Mouse (Mus musculus): ENCODE measurements at regions not wholly inside any gene's neighbourhood (a gene's known extent, or its start where the extent isn't known, plus 50 kb on each side); places are given as distances from the start of the nearest gene placed in this dataset.

- no peaks in the 10 kb centered on the region for H3K9me3 ChIP-seq (ENCODE audit: control insufficient read depth, low read length)
- H3K27me3 ChIP-seq (ENCODE audit: control insufficient read depth, insufficient read depth, low read length): no peaks in the 10 kb centered on the region
- H3K4me3 ChIP-seq (ENCODE audit: low read depth, low read length): no peak overlapping the region
- WGBS: 74% methylated on average over 1 of the region's 1 CpGs
- ATAC-seq (ENCODE audit: low FRiP score, low TSS enrichment) (no peak), DNase-seq (ENCODE audit: low spot score) (no peak)
- H3K36me3 ChIP-seq (ENCODE audit: control insufficient read depth, insufficient read depth, low read length): no peaks in the 10 kb centered on the region
- H3K4me1 ChIP-seq (replicated peaks; ENCODE audit: control insufficient read depth, insufficient read depth): no peaks in the 10 kb centered on the region
- H3K4me2 ChIP-seq (replicated peaks; ENCODE audit: low read depth): no peak overlapping the region
- no peak for TF ChIP-seq CTCF (IDR thresholded peaks at IDR 0.05; ENCODE audit: low read depth)
- TF ChIP-seq EP300 (optimal IDR thresholded peaks at IDR 0.05): no peak
- H3K27ac ChIP-seq (replicated peaks): no peak overlapping the region
- H3K9ac ChIP-seq (ENCODE audit: low read length): no peak overlapping the region
These were observed 103.7 kb upstream of the Tab2 start for GRCm38 (mm10) chr10:8059769-8060168.

DNA sequence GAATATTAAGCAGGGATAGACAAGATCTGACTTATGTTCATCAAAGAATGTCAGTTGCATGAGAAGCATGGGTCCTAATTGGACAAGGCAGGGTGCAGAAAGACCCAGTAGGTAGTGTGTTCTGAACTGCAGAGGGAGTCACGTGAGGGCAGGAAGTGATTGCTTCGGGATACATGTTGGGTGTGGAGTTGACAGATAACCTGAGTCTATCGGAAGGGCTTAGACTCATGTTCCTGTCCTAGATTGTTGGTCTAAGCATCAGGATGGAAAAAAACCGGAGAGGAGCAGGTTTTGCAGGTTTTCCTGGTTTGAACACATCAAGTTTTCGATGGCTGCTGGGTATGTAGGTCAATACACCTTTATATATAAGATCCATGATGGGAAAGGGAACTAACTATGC, 101.8 kb upstream of the Tab2 start:
- peak; percentile 21 for DNase-seq (ENCODE audit: low spot score)
- H3K4me3 ChIP-seq (ENCODE audit: low read depth, low read length): no peak overlapping the region
- H3K36me3 ChIP-seq (ENCODE audit: control insufficient read depth, insufficient read depth, low read length): no peaks in the 10 kb centered on the region
- H3K27me3 ChIP-seq (ENCODE audit: control insufficient read depth, insufficient read depth, low read length): no peaks in the 10 kb centered on the region
- no peak overlapping the region for H3K4me2 ChIP-seq (replicated peaks; ENCODE audit: low read depth)
- TF ChIP-seq EP300 (optimal IDR thresholded peaks at IDR 0.05) (no peak), CTCF (IDR thresholded peaks at IDR 0.05; ENCODE audit: low read depth) (no peak)
- H3K4me1 ChIP-seq (replicated peaks; ENCODE audit: control insufficient read depth, insufficient read depth): no peaks in the 10 kb centered on the region
- WGBS: 48% methylated on average over 5 of the region's 5 CpGs
- no peak for ATAC-seq (ENCODE audit: low FRiP score, low TSS enrichment)
- H3K27ac ChIP-seq (replicated peaks): no peak overlapping the region
- no peak overlapping the region for H3K9ac ChIP-seq (ENCODE audit: low read length)
- H3K9me3 ChIP-seq (ENCODE audit: control insufficient read depth, low read length): no peaks in the 10 kb centered on the region

GRCm38 (mm10) chr10:8055293-8055692, 99.3 kb upstream of the Tab2 start:
- Histone ChIP-seq H3K9me3 (ENCODE audit: control insufficient read depth, low read length) (no peaks in the 10 kb centered on the region), H3K36me3 (ENCODE audit: control insufficient read depth, insufficient read depth, low read length) (no peaks in the 10 kb centered on the region), H3K4me1 (replicated peaks; ENCODE audit: control insufficient read depth, insufficient read depth) (no peaks in the 10 kb centered on the region), H3K9ac (ENCODE audit: low read length) (no peak overlapping the region), H3K4me2 (replicated peaks; ENCODE audit: low read depth) (no peak overlapping the region), H3K4me3 (ENCODE audit: low read depth, low read length) (no peak overlapping the region), H3K27ac (replicated peaks) (no peak overlapping the region), H3K27me3 (ENCODE audit: control insufficient read depth, insufficient read depth, low read length) (no peaks in the 10 kb centered on the region)
- ATAC-seq (ENCODE audit: low FRiP score, low TSS enrichment) (no peak), DNase-seq (ENCODE audit: low spot score) (no peak)
- 62% methylated on average over 6 of the region's 6 CpGs for WGBS
- TF ChIP-seq CTCF (IDR thresholded peaks at IDR 0.05; ENCODE audit: low read depth) (no peak), EP300 (optimal IDR thresholded peaks at IDR 0.05) (no peak)

DNA sequence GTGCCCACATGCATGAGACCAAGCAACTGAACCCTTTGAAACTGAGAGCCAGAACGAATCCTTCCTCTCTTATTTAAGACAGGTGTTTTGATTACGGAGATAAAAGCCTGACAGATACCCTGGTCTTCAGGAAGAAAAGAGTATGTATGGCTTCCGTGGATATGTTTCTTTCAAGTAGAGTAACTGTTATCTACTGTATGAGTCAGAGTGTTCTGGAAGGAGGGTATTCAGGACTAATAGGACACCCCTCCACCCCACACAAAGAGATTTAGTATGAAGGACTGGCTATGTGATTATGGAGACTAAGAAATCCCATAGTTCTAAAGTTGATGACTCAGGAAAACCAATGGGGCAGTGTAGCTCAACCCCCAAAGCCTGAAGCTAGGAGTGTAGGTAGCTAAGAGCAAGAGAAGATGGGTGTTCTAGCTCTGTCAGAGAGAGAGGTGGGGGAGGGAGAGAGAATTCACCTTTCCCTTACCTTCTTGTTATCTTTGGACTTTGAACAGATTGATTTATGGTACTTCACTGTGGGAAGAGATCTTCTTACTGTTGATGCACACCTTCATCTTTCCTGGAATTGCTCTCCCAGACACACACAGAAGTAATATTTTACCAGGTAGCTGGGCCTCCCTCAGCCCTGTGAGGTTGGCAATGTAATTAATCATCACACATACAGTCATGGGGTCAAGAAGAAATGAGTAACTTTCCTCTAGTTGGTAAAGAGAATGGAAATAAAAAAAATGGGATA, 87.6 kb upstream of the Tab2 start:
- Histone ChIP-seq H3K9me3 (ENCODE audit: control insufficient read depth, low read length) (no peaks in the 10 kb centered on the region), H3K4me1 (replicated peaks; ENCODE audit: control insufficient read depth, insufficient read depth) (no peaks in the 10 kb centered on the region), H3K4me3 (ENCODE audit: low read depth, low read length) (no peak overlapping the region), H3K27me3 (ENCODE audit: control insufficient read depth, insufficient read depth, low read length) (no peaks in the 10 kb centered on the region), H3K27ac (replicated peaks) (no peak overlapping the region), H3K4me2 (replicated peaks; ENCODE audit: low read depth) (no peak overlapping the region), H3K36me3 (ENCODE audit: control insufficient read depth, insufficient read depth, low read length) (no peaks in the 10 kb centered on the region), H3K9ac (ENCODE audit: low read length) (no peak overlapping the region)
- DNase-seq (ENCODE audit: low spot score) (no peak), ATAC-seq (ENCODE audit: low FRiP score, low TSS enrichment) (peak; percentile 71)
- WGBS: 79% methylated on average over 3 of the region's 3 CpGs
- TF ChIP-seq EP300 (optimal IDR thresholded peaks at IDR 0.05): no peak
- no peak for TF ChIP-seq CTCF (IDR thresholded peaks at IDR 0.05; ENCODE audit: low read depth)

GRCm38 (mm10) chr10:8042306-8042705, 86.3 kb upstream of the Tab2 start:
- Histone ChIP-seq H3K4me1 (replicated peaks; ENCODE audit: control insufficient read depth, insufficient read depth) (no peaks in the 10 kb centered on the region), H3K27ac (replicated peaks) (no peak overlapping the region), H3K9ac (ENCODE audit: low read length) (no peak overlapping the region), H3K4me3 (ENCODE audit: low read depth, low read length) (no peak overlapping the region), H3K4me2 (replicated peaks; ENCODE audit: low read depth) (no peak overlapping the region), H3K9me3 (ENCODE audit: control insufficient read depth, low read length) (no peaks in the 10 kb centered on the region), H3K27me3 (ENCODE audit: control insufficient read depth, insufficient read depth, low read length) (no peaks in the 10 kb centered on the region), H3K36me3 (ENCODE audit: control insufficient read depth, insufficient read depth, low read length) (no peaks in the 10 kb centered on the region)
- DNase-seq (ENCODE audit: low spot score) (no peak), ATAC-seq (ENCODE audit: low FRiP score, low TSS enrichment) (no peak)
- TF ChIP-seq CTCF (IDR thresholded peaks at IDR 0.05; ENCODE audit: low read depth) (no peak), EP300 (optimal IDR thresholded peaks at IDR 0.05) (no peak)
- 73% methylated on average over 6 of the region's 6 CpGs for WGBS

DNA sequence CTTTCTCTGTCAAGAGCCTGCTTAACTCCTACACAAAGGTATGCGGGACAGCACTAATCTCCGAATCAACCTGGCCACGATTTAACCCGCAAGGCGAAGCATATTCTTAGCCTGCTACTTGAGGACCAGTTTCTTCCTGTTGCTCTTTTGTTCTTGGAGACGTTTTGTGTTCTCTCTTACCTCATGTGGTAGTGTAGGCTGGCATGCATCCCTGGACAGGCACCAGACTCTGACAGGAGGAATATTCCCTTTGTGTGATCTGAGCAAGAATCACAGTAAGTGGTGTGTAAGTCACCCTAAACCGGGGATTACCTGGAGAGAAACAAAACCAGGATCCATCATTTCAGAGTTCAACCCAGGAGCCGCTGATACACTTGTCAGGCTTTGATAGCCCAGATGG, 85.8 kb upstream of the Tab2 start:
- ATAC-seq (ENCODE audit: low FRiP score, low TSS enrichment) (no peak), DNase-seq (ENCODE audit: low spot score) (no peak)
- Histone ChIP-seq H3K27me3 (ENCODE audit: control insufficient read depth, insufficient read depth, low read length) (no peaks in the 10 kb centered on the region), H3K36me3 (ENCODE audit: control insufficient read depth, insufficient read depth, low read length) (no peaks in the 10 kb centered on the region), H3K4me2 (replicated peaks; ENCODE audit: low read depth) (no peak overlapping the region), H3K4me1 (replicated peaks; ENCODE audit: control insufficient read depth, insufficient read depth) (no peaks in the 10 kb centered on the region), H3K4me3 (ENCODE audit: low read depth, low read length) (no peak overlapping the region), H3K27ac (replicated peaks) (no peak overlapping the region), H3K9ac (ENCODE audit: low read length) (no peak overlapping the region), H3K9me3 (ENCODE audit: control insufficient read depth, low read length) (no peaks in the 10 kb centered on the region)
- TF ChIP-seq EP300 (optimal IDR thresholded peaks at IDR 0.05) (no peak), CTCF (IDR thresholded peaks at IDR 0.05; ENCODE audit: low read depth) (no peak)
- WGBS: 50% methylated on average over 8 of the region's 8 CpGs

Measured in stomach, postnatal 0 days (tissue).